Comparison of ENCODE assay signal across 8 mouse cellular contexts in the genomic region with DNA sequence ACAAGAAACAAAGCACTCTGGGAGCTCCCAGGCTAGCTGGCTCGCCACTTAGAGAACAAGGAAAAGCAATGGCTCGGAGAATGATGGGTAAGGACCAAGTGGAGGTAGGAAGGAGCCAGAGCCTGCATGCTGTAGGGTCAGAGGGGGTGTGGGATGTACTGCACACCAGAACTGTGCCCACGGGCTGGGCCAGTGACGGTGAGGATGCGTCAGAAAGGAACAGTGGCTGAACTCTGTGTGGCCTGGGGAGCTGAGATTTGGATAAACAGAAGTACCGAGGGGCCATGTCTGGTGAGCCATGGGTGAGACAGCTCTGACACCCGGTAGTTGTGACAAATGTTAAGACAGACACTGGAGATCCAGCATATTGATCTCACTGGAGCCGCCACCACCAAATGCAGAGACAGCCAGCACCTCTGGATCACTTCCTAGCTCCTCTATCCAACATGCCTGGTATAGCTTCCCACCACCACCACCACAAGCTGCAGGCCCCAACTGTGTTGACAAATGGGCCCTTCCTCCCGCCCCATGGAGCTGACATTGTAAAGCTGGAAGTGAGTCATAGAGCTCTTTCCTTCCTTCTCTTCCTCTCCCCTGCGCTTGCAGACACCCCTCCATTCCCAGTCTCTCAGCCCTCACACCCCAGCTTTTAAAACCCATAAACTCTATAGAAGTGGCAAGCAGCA. TPM values are rescaled to one million over a fixed set of nuclear protein-coding genes. Genes with fewer than 3 reads are reported as not detected.
DNase-seq lines count a peak whose midpoint lies in the region; ATAC-seq and TF ChIP-seq lines count a peak whose summit lies in the region.

No protein-coding gene starts in this region.

- peaks cover 90% of the 10 kb centered on the region for H3K4me1 ChIP-seq in G1E (ENCODE audit: insufficient read depth, low read depth, low read length)
- H3K4me1 ChIP-seq in liver, embryonic 13.5 days (replicated peaks), result peaks cover 98% of the 10 kb centered on the region

- H3K9ac ChIP-seq in liver, embryonic 13.5 days, result no peak overlapping the region; the same call in 1 of the 2 replicates

- H3K9me3 ChIP-seq in G1E (replicated peaks), result no peaks in the 10 kb centered on the region
- no peaks in the 10 kb centered on the region for H3K9me3 ChIP-seq in liver, embryonic 13.5 days (replicated peaks)

- intact Hi-C loops in heart, postnatal 10 days (cut with DNase I), result no loop called here
- intact Hi-C loops in left cerebral cortex, postnatal 14 days (cut with DNase I), result no loop called here

- no peak overlapping the region for H3K4me3 ChIP-seq in G1E (ENCODE audit: low read depth, low read length)
- no peak overlapping the region for H3K4me3 ChIP-seq in liver, embryonic 13.5 days (replicated peaks)

- no peaks in the 10 kb centered on the region for H3K27me3 ChIP-seq in G1E (ENCODE audit: insufficient read depth, low read length)
- no peaks in the 10 kb centered on the region for H3K27me3 ChIP-seq in liver, embryonic 13.5 days

- peak; percentile 15; the same call in 1 of the 2 replicates for ATAC-seq in G1E (ENCODE audit: extremely low read depth, insufficient number of reproducible peaks, low FRiP score, poor library complexity, severe bottlenecking)
- no peak for ATAC-seq in liver, embryonic 13.5 days (ENCODE audit: low read depth)

- H3K36me3 ChIP-seq in G1E (replicated peaks), result no peaks in the 10 kb centered on the region
- no peaks in the 10 kb centered on the region for H3K36me3 ChIP-seq in liver, embryonic 13.5 days

- WGBS in liver, embryonic 13.5 days (ENCODE audit: insufficient replicate concordance), result 45% methylated on average over 10 of the region's 10 CpGs

- no peak for TF ChIP-seq CTCF in G1E (IDR thresholded peaks at IDR 0.05; ENCODE audit: low read depth, low read length)

- H3K27ac ChIP-seq in liver, embryonic 13.5 days, result peak overlapping the region; percentile 20

- DNase-seq in 3T3-L1 (ENCODE audit: low read depth, low spot score) (peak; percentile 48), G1E (ENCODE audit: low spot score) (no peak)
- peak; percentile 57 for DNase-seq in heart, postnatal 10 days
- no peak for DNase-seq in liver, embryonic 13.5 days
- no peak for DNase-seq in right cerebral cortex, postnatal 10 days (ENCODE audit: low spot score in 2 of 2)
- DNase-seq in yolk sac, embryonic 10.5 days (ENCODE audit: low spot score), result no peak
- DNase-seq in left cerebral cortex, postnatal 14 days (ENCODE audit: low spot score in 2 of 2), result no peak
- DNase-seq in urinary bladder, postnatal 14 days (ENCODE audit: low spot score), result no peak

- H3K4me2 ChIP-seq in liver, embryonic 13.5 days, result no peak overlapping the region

RNA-seq across cellular contexts. Expression of gene Zfp36l2, which starts 46.8 kb away (rescaled TPM):
- total RNA-seq in G1E (2014; fragmentation: Nextera tagmentation) (417 and 437 TPM in 2 replicates), G1E (2017) (112 TPM in 2 replicates)
- polyA plus RNA-seq in G1E (2012), result 884 and 1,243 TPM in 2 replicates
- total RNA-seq in heart, postnatal 10 days (2021), result 10 to 100 TPM; 36.9 to 42.5 TPM
- 8.9 and 10.0 TPM in 2 replicates for polyA plus RNA-seq in liver, embryonic 13.5 days (2015; fragmentation: Nextera tagmentation; extraction: Ambion mirVana)
- 10 to 100 TPM; 16.6 to 26.1 TPM for total RNA-seq in left cerebral cortex, postnatal 14 days (2021)

Comparison
In these comparisons a context has a peak if more than half of its experiments do, and no peak if none do; other contexts are left out.
1. DNase-seq: peak in 3T3-L1 (single experiment) and heart, postnatal 10 days (2 of 2); none in G1E (single experiment), liver, embryonic 13.5 days (single experiment), right cerebral cortex, postnatal 10 days (0 of 2), yolk sac, embryonic 10.5 days (single experiment), left cerebral cortex, postnatal 14 days (0 of 2) and urinary bladder, postnatal 14 days (single experiment).